Mouse (Mus musculus): ENCODE measurements around the gene Olfr1419. TPM values are rescaled to one million over a fixed set of nuclear protein-coding genes. Genes with fewer than 3 reads are reported as not detected.
A peak's percentile ranks its signal among the peaks of the same experiment; 100 is the strongest.
"Not testable (repeated sequence)": the region's sequence is repeated elsewhere in the genome, so short reads cannot be mapped to it uniquely, and the experiment has no call there.

The Olfr1419 gene
- total RNA-seq (2021): not detected
- long read RNA-seq, experiment 1: 0 reads
- long read RNA-seq, experiment 2: 0 reads

- H3K4me3 ChIP-seq: no peak within 1 kb of the TSS
- H3K27ac ChIP-seq: no peak within 1 kb of the TSS
- DNase-seq (ENCODE audit: low spot score in 2 of 2): no peak
- no peak for TF ChIP-seq CTCF (conservative IDR thresholded peaks at IDR 0.05)
These were observed at the start of gene Olfr1419 for GRCm38 (mm10) chr19:11875006-11875405. Gene Olfr1419, minus strand, starts transcription at chr19:11875106.

DNA sequence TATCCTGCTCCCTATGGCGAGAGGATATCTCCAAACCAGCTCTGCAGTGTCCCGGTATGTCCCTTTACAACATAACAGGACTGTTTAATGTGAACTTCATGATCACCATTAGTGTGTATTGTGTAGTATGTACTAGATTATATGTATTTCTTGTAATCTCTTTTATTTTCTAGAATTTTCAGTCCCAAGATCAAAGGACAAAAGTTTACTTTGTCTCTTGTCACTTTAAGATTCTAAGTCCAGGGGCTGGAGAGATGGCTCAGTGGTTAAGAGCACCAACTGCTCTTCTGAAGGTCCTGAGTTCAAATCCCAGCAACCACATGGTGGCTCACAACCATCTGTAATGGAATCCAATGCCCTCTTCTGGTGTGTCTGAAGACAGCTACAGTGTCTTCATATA lies 47.6 kb upstream of the Olfr1419 start:
- not testable (repeated sequence) for DNase-seq (ENCODE audit: low spot score in 2 of 2); H3K4me3 ChIP-seq; H3K27ac ChIP-seq

DNA sequence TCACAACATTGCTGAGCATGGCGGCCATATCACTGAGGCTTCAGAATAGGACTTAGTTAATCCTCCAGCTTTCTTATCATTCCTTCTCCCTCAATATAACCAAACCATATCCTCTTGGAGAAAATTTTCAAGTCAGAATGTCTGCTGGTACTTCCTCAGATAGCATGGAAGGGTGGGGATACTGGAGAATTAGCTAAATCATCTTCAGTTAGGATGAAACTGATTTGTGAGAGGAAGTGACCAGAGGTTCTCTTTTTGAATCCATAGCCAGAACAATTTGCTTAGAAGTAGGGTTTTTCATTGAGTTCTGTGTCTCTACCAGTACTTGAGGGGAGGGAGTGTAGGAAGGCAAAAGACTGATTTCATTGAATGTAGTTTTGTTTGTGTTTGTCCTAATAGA lies 47.2 kb upstream of the Olfr1419 start:
- no peak for DNase-seq (ENCODE audit: low spot score in 2 of 2)
- TF ChIP-seq CTCF (conservative IDR thresholded peaks at IDR 0.05): no peak
- Histone ChIP-seq H3K27ac (no peak overlapping the region), H3K4me3 (no peak overlapping the region)

- no peak for TF ChIP-seq CTCF (conservative IDR thresholded peaks at IDR 0.05)
- DNase-seq (ENCODE audit: low spot score in 2 of 2): peak in 1 of 2 experiments; percentile 63
These were observed 40.9 kb upstream of the Olfr1419 start for GRCm38 (mm10) chr19:11915804-11916203.

DNA sequence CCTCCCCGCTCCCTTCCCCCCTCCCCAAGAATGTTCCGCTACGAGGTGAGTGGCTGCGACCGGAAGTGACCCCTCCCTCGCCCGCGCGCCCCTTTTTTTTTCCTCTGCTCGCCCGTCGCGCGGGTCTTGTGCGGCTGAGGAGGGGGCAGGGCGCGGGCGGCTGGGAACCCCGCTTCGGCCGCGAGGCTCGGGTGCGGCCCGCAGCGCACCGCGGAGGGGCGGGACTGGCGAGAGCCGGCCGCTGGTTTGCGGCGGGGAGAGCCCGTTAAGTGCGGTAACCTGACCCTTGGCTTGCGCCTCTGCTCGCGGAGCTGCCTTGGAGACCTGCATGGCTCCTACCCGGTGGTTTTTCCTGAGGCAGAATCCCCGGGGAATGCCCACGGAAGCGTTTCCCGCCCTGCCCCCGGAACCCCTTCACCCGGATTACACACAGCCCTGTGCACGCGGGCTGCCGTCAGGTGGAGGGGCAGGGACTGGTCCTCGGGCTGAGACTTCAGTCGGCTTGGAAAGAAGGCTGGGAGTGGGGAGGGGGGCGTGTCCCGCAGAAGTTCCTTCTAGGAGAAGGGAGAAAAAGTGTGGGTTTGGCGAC lies 37.7 kb upstream of the Olfr1419 start:
- DNase-seq (ENCODE audit: low spot score in 2 of 2): peak; percentile 5 to 36
- no peak for TF ChIP-seq CTCF (conservative IDR thresholded peaks at IDR 0.05)
- Histone ChIP-seq H3K4me3 (peak overlapping the region; percentile 94), H3K27ac (peak overlapping the region; percentile 93)

More at GRCm38 (mm10) chr19:11915804-11916203, 40.9 kb upstream of the Olfr1419 start:
- Histone ChIP-seq H3K27ac (peak overlapping the region; percentile 0; the same call in 1 of the 2 replicates), H3K4me3 (peak overlapping the region; percentile 8; the same call in 1 of the 2 replicates)

DNA sequence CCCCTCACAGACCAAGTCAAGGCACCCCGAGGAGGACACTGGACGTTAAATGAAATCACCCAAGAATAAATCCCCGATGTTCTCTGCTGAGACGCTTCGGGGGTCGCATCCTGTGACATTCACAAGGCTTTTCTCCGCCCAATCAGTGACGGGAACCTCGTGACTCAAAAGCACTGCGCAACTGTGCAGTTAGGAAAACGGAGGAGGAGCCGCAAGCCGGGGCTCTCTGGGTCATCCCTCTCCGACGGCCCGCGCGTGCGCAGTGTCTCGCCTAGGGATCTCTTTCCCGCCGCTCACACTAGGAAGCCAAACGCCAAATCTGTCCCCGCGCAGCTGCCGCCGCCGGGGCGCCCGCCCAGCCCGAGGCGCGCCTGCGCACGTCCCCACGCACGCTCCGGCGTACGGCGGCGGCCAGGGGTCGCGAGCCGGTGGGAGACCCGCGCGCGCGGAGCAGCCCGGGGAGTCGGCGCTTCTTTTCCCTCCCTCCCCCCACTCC lies 37.2 kb upstream of the Olfr1419 start, which contains the start of gene Patl1:
Gene Patl1, plus strand, starts transcription at position 363 of the 496 bp plus-strand sequence.
- H3K4me3 ChIP-seq: peak within 1 kb of the TSS; percentile 94
- no peak for TF ChIP-seq CTCF (conservative IDR thresholded peaks at IDR 0.05)
- DNase-seq (ENCODE audit: low spot score in 2 of 2): peak; percentile 98 to 99
- H3K27ac ChIP-seq: peak within 1 kb of the TSS; percentile 99

DNA sequence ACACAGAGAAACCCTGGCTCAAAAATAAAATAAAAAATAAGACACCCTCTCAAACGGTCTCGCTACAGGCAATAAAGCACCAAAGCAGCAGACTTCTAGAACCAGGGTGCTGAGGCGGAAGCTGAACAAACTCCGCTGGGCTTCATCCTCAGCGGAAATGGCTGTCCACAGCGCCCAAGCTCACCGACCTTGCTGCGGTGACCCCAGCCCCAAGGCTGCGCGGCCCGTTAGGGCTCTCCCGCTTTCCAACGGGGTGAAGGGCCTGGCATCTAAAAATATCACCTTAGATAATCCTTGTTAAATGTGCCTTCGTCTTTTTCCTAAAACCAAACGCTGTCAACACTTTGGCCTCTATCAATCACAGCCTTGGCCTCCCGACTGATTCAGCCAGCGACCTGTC lies 36.7 kb upstream of the Olfr1419 start:
- peak overlapping the region; percentile 91 for H3K4me3 ChIP-seq

DNA sequence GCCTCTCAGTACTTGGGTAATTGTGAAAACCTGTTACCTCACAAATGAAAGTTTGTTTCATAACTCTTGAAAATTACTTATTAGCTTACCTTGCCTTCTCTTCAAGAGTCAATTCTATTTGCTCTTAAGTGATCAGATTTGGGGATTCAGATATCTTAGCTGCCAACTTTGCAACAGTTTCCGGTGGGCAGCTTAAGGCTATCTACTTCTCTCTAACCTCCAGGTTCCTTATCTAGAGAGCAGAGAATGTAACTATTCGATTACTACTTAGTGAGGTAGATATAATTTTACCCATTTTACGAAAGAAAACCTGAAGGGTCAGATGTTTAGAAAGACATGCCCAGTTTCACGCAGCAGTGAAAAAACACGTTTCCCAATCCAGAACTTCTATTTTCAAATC lies 36.1 kb upstream of the Olfr1419 start:
- no peak for DNase-seq (ENCODE audit: low spot score in 2 of 2)
- Histone ChIP-seq H3K4me3 (peak overlapping the region; percentile 91), H3K27ac (peak overlapping the region; percentile 99; the same call in 1 of the 2 replicates)
- no peak for TF ChIP-seq CTCF (conservative IDR thresholded peaks at IDR 0.05)

More for the DNA sequence above, 36.7 kb upstream of the Olfr1419 start:
- peak; percentile 7 to 30 for DNase-seq (ENCODE audit: low spot score in 2 of 2)
- H3K27ac ChIP-seq: peak overlapping the region; percentile 99
- TF ChIP-seq CTCF (conservative IDR thresholded peaks at IDR 0.05): no peak

DNA sequence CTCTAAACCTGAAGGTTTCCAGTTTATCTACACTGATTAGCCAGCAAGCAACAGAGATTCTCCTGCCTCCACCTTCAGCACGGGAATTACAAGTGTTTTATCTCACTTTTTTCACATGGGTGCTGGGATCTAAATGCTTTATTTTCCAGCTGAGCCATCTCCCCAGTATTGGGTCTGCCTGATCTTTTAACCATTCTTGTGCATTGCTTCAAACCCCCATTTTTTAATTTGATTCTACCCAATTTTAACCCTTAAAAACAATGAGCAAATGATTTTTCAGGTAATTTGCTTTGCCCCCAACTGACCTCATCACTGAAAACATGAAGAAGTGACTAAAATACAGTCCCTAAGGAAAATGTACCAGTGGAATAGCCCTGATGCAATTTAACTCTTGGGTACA lies 11.4 kb upstream of the Olfr1419 start, which contains the start of gene Olfr1420:
Gene Olfr1420, plus strand, starts transcription at position 301 of the 400 bp plus-strand sequence.
- Histone ChIP-seq H3K4me3 (no peak within 1 kb of the TSS), H3K27ac (no peak within 1 kb of the TSS)
- TF ChIP-seq CTCF (conservative IDR thresholded peaks at IDR 0.05): no peak
- no peak for DNase-seq (ENCODE audit: low spot score in 2 of 2)

- not testable (repeated sequence) for H3K4me3 ChIP-seq; H3K27ac ChIP-seq; DNase-seq (ENCODE audit: low spot score in 2 of 2)
These were observed 3.5 kb upstream of the Olfr1419 start for GRCm38 (mm10) chr19:11878404-11878803.

- DNase-seq (ENCODE audit: low spot score in 2 of 2): no peak
- 0 out of 2 replicates have a peak, but pooled peaks have one; percentile 9 for TF ChIP-seq CTCF (conservative IDR thresholded peaks at IDR 0.05)
- H3K27ac ChIP-seq: no peak overlapping the region
These were observed 7.1 kb downstream of the Olfr1419 start for GRCm38 (mm10) chr19:11867837-11868236.

GRCm38 (mm10) chr19:11860966-11861365 lies 13.9 kb downstream of the Olfr1419 start, which contains the start of gene Olfr1418:
Gene Olfr1418, minus strand, starts transcription at chr19:11861066.
- TF ChIP-seq CTCF (conservative IDR thresholded peaks at IDR 0.05): no peak
- no peak for DNase-seq (ENCODE audit: low spot score in 2 of 2)
- no peak within 1 kb of the TSS for H3K27ac ChIP-seq
- no peak within 1 kb of the TSS for H3K4me3 ChIP-seq

More at GRCm38 (mm10) chr19:11867837-11868236, 7.1 kb downstream of the Olfr1419 start:
- no peak overlapping the region for H3K4me3 ChIP-seq

DNA sequence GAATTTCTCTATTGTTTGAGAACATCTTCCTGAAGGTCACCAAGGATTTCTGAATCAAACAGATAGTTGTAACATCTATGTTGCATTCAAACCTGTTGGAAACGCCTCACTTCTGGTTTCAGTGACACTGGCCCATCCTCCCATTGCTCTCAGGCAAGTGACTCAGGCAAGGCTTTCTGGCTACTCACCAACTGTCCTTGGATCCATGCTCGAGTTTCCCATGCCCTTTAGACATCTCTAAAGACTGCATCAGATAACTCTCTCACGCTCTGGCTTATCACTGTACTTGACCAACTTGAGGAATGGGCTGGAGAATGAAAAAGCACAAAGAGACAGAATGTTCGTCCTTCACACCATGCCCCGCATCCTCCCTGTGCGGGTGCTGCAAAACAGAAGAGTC lies 18.4 kb downstream of the Olfr1419 start:
- no peak for TF ChIP-seq CTCF (conservative IDR thresholded peaks at IDR 0.05)
- no peak for DNase-seq (ENCODE audit: low spot score in 2 of 2)
- no peak overlapping the region for H3K27ac ChIP-seq

DNA sequence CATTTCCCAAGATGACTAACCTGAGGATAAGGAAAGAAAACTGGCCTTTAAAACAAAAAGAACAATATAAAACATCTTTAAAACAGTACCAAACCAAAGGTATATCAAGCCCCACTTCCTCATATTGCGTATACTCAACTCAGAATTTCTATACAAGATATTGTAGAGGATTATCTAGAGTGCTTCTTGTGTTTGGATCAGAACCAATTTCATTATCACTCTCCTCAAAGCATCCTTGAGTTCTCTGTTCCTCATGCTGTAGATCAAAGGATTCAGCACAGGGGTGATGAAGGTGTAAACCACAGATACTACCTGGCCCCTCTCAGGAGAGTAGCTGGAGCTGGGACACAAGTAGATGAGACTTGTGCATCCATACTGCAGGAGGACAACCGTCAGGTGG lies 20.1 kb downstream of the Olfr1419 start:
- no peak for DNase-seq (ENCODE audit: low spot score in 2 of 2)
- no peak for TF ChIP-seq CTCF (conservative IDR thresholded peaks at IDR 0.05)
- no peak overlapping the region for H3K27ac ChIP-seq
- no peak overlapping the region for H3K4me3 ChIP-seq

More for the DNA sequence above, 18.4 kb downstream of the Olfr1419 start:
- no peak overlapping the region for H3K4me3 ChIP-seq
